Mouse (Mus musculus): ENCODE measurements around the gene Nol10. TPM values are rescaled to one million over a fixed set of nuclear protein-coding genes. Genes with fewer than 3 reads are reported as not detected.
A peak's percentile ranks its signal among the peaks of the same experiment; 100 is the strongest.

The Nol10 gene
- polyA plus RNA-seq, 1 experiment from 2014 or later: 8.2 TPM

GRCm38 (mm10) chr12:17436471-17436870 lies 88.2 kb downstream of the Nol10 start:
- H3K9me3 ChIP-seq (ENCODE audit: control insufficient read depth, low read length): no peaks in the 10 kb centered on the region
- no peak overlapping the region for H3K4me2 ChIP-seq (replicated peaks; ENCODE audit: low read depth)
- ATAC-seq (ENCODE audit: low FRiP score, low TSS enrichment) (no peak), DNase-seq (ENCODE audit: low spot score) (no peak)
- no peak for TF ChIP-seq EP300 (optimal IDR thresholded peaks at IDR 0.05)
- no peak for TF ChIP-seq CTCF (IDR thresholded peaks at IDR 0.05; ENCODE audit: low read depth)
- H3K27me3 ChIP-seq (ENCODE audit: control insufficient read depth, insufficient read depth, low read length): no peaks in the 10 kb centered on the region
- no peaks in the 10 kb centered on the region for H3K4me1 ChIP-seq (replicated peaks; ENCODE audit: control insufficient read depth, insufficient read depth)
- no peaks in the 10 kb centered on the region for H3K36me3 ChIP-seq (ENCODE audit: control insufficient read depth, insufficient read depth, low read length)
- H3K27ac ChIP-seq (replicated peaks): no peak overlapping the region
- H3K4me3 ChIP-seq (ENCODE audit: low read depth, low read length): no peak overlapping the region
- WGBS: 66% methylated on average over 2 of the region's 2 CpGs
- no peak overlapping the region for H3K9ac ChIP-seq (ENCODE audit: low read length)

GRCm38 (mm10) chr12:17440251-17440651 lies 92.0 kb downstream of the Nol10 start:
- Histone ChIP-seq H3K36me3 (ENCODE audit: control insufficient read depth, insufficient read depth, low read length) (no peaks in the 10 kb centered on the region), H3K4me1 (replicated peaks; ENCODE audit: control insufficient read depth, insufficient read depth) (no peaks in the 10 kb centered on the region), H3K9me3 (ENCODE audit: control insufficient read depth, low read length) (no peaks in the 10 kb centered on the region), H3K27me3 (ENCODE audit: control insufficient read depth, insufficient read depth, low read length) (no peaks in the 10 kb centered on the region), H3K9ac (ENCODE audit: low read length) (no peak overlapping the region), H3K4me3 (ENCODE audit: low read depth, low read length) (no peak overlapping the region), H3K27ac (replicated peaks) (no peak overlapping the region), H3K4me2 (replicated peaks; ENCODE audit: low read depth) (no peak overlapping the region)
- ATAC-seq (ENCODE audit: low FRiP score, low TSS enrichment) (peak; percentile 13; the same call in 1 of the 2 replicates), DNase-seq (ENCODE audit: low spot score) (no peak)
- WGBS: 64% methylated on average over 7 of the region's 7 CpGs
- TF ChIP-seq CTCF (IDR thresholded peaks at IDR 0.05; ENCODE audit: low read depth): no peak
- no peak for TF ChIP-seq EP300 (optimal IDR thresholded peaks at IDR 0.05)

GRCm38 (mm10) chr12:17441495-17441894 lies 93.2 kb downstream of the Nol10 start:
- DNase-seq (ENCODE audit: low spot score) (no peak), ATAC-seq (ENCODE audit: low FRiP score, low TSS enrichment) (no peak)
- Histone ChIP-seq H3K36me3 (ENCODE audit: control insufficient read depth, insufficient read depth, low read length) (no peaks in the 10 kb centered on the region), H3K9ac (ENCODE audit: low read length) (no peak overlapping the region), H3K4me3 (ENCODE audit: low read depth, low read length) (no peak overlapping the region), H3K4me2 (replicated peaks; ENCODE audit: low read depth) (no peak overlapping the region), H3K27me3 (ENCODE audit: control insufficient read depth, insufficient read depth, low read length) (no peaks in the 10 kb centered on the region), H3K9me3 (ENCODE audit: control insufficient read depth, low read length) (no peaks in the 10 kb centered on the region), H3K4me1 (replicated peaks; ENCODE audit: control insufficient read depth, insufficient read depth) (no peaks in the 10 kb centered on the region), H3K27ac (replicated peaks) (no peak overlapping the region)
- WGBS: 68% methylated on average over 9 of the region's 9 CpGs
- TF ChIP-seq EP300 (optimal IDR thresholded peaks at IDR 0.05) (no peak), CTCF (IDR thresholded peaks at IDR 0.05; ENCODE audit: low read depth) (no peak)

- DNase-seq (ENCODE audit: low spot score): no peak
- no peaks in the 10 kb centered on the region for H3K27me3 ChIP-seq (ENCODE audit: control insufficient read depth, insufficient read depth, low read length)
- H3K27ac ChIP-seq (replicated peaks): no peak overlapping the region
- 59% methylated on average over 11 of the region's 11 CpGs for WGBS
- H3K4me1 ChIP-seq (replicated peaks; ENCODE audit: control insufficient read depth, insufficient read depth): no peaks in the 10 kb centered on the region
- no peak overlapping the region for H3K4me2 ChIP-seq (replicated peaks; ENCODE audit: low read depth)
- no peak overlapping the region for H3K9ac ChIP-seq (ENCODE audit: low read length)
- no peak for ATAC-seq (ENCODE audit: low FRiP score, low TSS enrichment)
- no peak overlapping the region for H3K4me3 ChIP-seq (ENCODE audit: low read depth, low read length)
- H3K9me3 ChIP-seq (ENCODE audit: control insufficient read depth, low read length): no peaks in the 10 kb centered on the region
- no peaks in the 10 kb centered on the region for H3K36me3 ChIP-seq (ENCODE audit: control insufficient read depth, insufficient read depth, low read length)
- TF ChIP-seq CTCF (IDR thresholded peaks at IDR 0.05; ENCODE audit: low read depth) (no peak), EP300 (optimal IDR thresholded peaks at IDR 0.05) (no peak)
These were observed 96.1 kb downstream of the Nol10 start for GRCm38 (mm10) chr12:17444406-17444805.

- Histone ChIP-seq H3K36me3 (ENCODE audit: control insufficient read depth, insufficient read depth, low read length) (no peaks in the 10 kb centered on the region), H3K27me3 (ENCODE audit: control insufficient read depth, insufficient read depth, low read length) (no peaks in the 10 kb centered on the region), H3K9ac (ENCODE audit: low read length) (no peak overlapping the region), H3K27ac (replicated peaks) (no peak overlapping the region), H3K4me2 (replicated peaks; ENCODE audit: low read depth) (no peak overlapping the region), H3K4me3 (ENCODE audit: low read depth, low read length) (no peak overlapping the region), H3K4me1 (replicated peaks; ENCODE audit: control insufficient read depth, insufficient read depth) (no peaks in the 10 kb centered on the region), H3K9me3 (ENCODE audit: control insufficient read depth, low read length) (no peaks in the 10 kb centered on the region)
- WGBS: 90% methylated on average over 7 of the region's 7 CpGs
- ATAC-seq (ENCODE audit: low FRiP score, low TSS enrichment) (no peak), DNase-seq (ENCODE audit: low spot score) (no peak)
- no peak for TF ChIP-seq CTCF (IDR thresholded peaks at IDR 0.05; ENCODE audit: low read depth)
- no peak for TF ChIP-seq EP300 (optimal IDR thresholded peaks at IDR 0.05)
These were observed 97.0 kb downstream of the Nol10 start for GRCm38 (mm10) chr12:17445251-17445650.

- no peak for DNase-seq (ENCODE audit: low spot score)
- H3K4me1 ChIP-seq (replicated peaks; ENCODE audit: control insufficient read depth, insufficient read depth): no peaks in the 10 kb centered on the region
- ATAC-seq (ENCODE audit: low FRiP score, low TSS enrichment): no peak
- 57% methylated on average over 3 of the region's 3 CpGs for WGBS
- no peak for TF ChIP-seq CTCF (IDR thresholded peaks at IDR 0.05; ENCODE audit: low read depth)
- no peak overlapping the region for H3K4me3 ChIP-seq (ENCODE audit: low read depth, low read length)
- no peak overlapping the region for H3K27ac ChIP-seq (replicated peaks)
- no peaks in the 10 kb centered on the region for H3K9me3 ChIP-seq (ENCODE audit: control insufficient read depth, low read length)
- no peak overlapping the region for H3K9ac ChIP-seq (ENCODE audit: low read length)
- H3K36me3 ChIP-seq (ENCODE audit: control insufficient read depth, insufficient read depth, low read length): no peaks in the 10 kb centered on the region
- no peaks in the 10 kb centered on the region for H3K27me3 ChIP-seq (ENCODE audit: control insufficient read depth, insufficient read depth, low read length)
- H3K4me2 ChIP-seq (replicated peaks; ENCODE audit: low read depth): no peak overlapping the region
These were observed 100.5 kb downstream of the Nol10 start for GRCm38 (mm10) chr12:17448781-17449180.

Data from stomach, postnatal 0 days (tissue).